Mouse (Mus musculus): Measurements from ENCODE around the gene Ehd1.

- TF ChIP-seq ZNF384 (IDR thresholded peaks at IDR 0.05; ENCODE audit: low read depth, low read length), result 0 out of 2 replicates have a peak, but pooled peaks have one; percentile 24
- no peak for TF ChIP-seq GATA1 (IDR thresholded peaks at IDR 0.05; ENCODE audit: low read depth, low read length)
- no peak for TF ChIP-seq BHLHE40 (IDR thresholded peaks at IDR 0.05; ENCODE audit: borderline replicate concordance, low read depth, low read length)
- TF ChIP-seq CTCF (IDR thresholded peaks at IDR 0.05 in 2 of 3, conservative IDR thresholded peaks at IDR 0.05 in 1 of 3; ENCODE audit: control insufficient read depth in 1 of 3, insufficient read depth in 1 of 3, low read depth in 2 of 3, low read length in 3 of 3, poor library complexity in 1 of 3, severe bottlenecking in 1 of 3), result peak; percentile 96 to 99 (median 96)
- no peak for TF ChIP-seq TCF12 (IDR thresholded peaks at IDR 0.05; ENCODE audit: low read depth, low read length)
- TF ChIP-seq MAX (IDR thresholded peaks at IDR 0.05; ENCODE audit: low read length), result no peak
- no peak for TF ChIP-seq MEF2A (IDR thresholded peaks at IDR 0.05; ENCODE audit: extremely low read depth, insufficient replicate concordance, low read depth, low read length, poor library complexity, severe bottlenecking)
- TF ChIP-seq ELF1 (IDR thresholded peaks at IDR 0.05; ENCODE audit: low read depth, low read length), result no peak
- TF ChIP-seq POLR2A (IDR thresholded peaks at IDR 0.05; ENCODE audit: control insufficient read depth in 1 of 2, insufficient read depth in 1 of 2, low read depth in 1 of 2, low read length in 2 of 2, poor library complexity in 1 of 2), result no peak
Measured at GRCm38 (mm10) chr19:6262222-6262621, 14.3 kb upstream of the Ehd1 start.
